Mouse (Mus musculus) cerebellum, adult 11 months (tissue): Measurements from ENCODE around the gene Apbb2.
A peak's percentile ranks its signal among the peaks of the same experiment; 100 is the strongest.

Experiments used
- DNase-seq: peaks from one replicate; pipeline ENCODE4 v3.0.0; 2022

The Apbb2 gene

DNA sequence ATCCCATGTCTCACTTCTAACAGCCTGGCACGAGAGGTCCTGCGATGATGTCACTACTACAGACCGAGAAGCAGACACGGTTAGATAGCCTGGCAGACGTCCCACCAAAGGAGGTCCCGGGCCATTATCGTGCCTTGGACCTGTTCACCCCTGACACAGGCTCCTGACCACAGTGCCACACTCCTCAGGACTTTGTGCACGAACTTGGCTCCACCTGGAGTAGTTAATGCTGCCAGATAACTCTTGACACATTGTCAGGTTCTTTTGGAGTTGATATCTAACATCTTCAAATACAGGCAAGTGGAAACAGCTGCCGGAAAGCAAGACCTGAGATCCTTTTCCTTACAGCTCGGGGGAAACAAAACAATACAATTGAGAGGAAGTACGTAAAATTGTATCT is 148.9 kb downstream of the Apbb2 start:
- no peak for DNase-seq

DNA sequence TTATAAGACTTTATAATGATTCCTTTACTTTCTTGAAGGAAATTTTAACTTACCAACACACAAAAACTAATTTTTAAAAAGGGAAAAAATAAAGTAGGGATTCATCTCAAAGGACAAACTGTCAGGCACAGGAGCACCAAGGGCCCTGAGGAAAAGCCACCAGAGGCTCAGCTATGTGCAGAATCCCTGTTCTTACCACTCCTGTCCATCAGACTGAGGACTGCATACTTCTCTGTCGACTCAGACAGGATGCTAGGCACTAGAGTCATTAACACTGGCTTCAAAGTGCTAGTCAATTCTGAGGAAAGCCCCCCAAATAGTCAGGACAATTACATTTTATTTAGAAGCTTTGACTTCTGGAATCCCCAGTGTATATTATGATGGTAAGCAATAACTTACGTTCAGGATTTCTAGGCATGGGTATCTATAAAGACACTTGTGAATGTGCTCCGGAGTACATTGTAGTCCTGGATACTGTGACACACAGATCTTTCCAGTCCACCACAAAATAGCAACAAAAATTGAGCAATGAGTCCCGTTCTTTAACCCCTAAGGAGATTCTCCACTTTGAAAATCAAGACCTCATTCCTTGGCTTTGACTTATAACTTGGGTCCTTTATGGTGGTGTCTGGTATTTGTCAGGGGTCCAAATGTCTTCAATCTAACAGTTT is 150.1 kb downstream of the Apbb2 start:
- no peak for DNase-seq

DNA sequence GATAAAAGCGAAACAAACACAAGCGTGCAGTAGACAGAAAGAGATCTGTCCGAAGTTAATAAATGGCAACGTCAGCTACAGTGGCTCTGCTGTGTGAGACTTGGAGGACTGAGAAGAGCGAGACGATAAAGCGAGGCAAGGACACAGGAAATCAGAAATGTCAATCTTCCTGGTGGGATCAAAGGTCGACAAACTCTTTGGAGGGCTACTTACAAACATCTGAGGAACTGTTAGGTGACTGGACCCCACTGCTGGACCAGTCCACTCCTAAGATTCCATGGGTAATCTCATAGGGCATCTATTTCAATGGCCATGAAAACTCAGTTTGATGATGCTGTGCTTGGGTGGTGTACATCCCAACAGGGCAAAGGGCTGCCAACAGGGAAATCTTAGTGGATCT is 155.9 kb downstream of the Apbb2 start:
- DNase-seq, result no peak

DNA sequence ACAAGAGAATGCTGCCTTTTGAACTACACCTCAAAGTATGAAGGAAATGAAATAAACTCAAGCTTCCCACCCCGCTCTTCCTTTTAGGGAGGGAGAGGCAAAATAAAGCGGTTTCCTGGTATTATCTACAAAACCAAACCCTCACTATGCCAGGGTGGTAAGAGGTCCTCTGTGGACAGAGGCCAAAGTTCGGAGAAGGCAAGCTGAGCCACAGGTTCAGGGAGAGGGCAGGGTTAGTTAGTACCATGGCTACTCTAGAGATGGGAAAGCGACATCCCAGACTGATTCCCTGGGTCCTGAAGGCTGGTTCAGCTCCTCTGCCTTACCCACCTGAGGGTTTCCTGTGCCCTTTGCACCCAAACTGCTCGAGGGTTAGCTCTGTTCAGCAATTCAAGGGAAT is 159.7 kb downstream of the Apbb2 start:
- DNase-seq, result no peak

DNA sequence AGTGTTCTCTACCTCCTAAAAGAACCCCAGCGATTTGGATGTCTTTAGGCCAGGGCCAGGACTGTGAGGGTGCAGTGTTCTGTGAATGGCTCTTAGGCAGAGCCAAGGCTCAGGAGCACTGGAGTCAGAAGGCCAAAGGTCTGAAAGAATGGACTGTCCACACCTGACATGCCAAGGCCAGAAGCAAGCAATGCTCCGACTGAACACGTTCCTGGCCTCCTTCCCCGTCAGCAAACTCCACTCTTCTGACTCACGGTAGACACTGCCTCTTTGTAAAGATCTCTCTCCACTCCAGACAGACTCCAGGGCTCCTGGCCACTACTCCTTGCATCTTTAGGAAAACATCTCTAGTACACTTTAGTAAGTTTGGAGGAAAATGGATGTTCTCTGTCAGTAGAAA is 163.3 kb downstream of the Apbb2 start:
- DNase-seq, result no peak

DNA sequence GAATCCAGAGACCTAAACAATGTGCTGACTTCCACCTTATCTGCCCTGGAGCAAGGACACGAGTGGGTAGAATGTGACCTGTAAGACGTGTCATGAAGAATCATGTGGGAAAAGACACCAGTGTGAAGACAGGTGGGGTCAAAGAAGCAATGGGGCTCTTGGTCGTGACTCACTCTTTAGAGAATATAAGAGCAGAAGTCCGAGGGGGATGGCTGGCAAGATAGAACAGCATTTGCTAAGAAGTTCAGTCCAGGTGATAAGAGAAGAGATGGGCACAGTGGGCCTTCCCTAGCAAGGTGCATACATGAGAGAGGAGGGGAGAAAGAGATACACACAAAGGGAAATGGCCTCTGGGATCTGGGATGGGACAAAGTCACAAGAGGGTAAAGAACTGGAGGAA is 163.8 kb downstream of the Apbb2 start:
- no peak for DNase-seq

DNA sequence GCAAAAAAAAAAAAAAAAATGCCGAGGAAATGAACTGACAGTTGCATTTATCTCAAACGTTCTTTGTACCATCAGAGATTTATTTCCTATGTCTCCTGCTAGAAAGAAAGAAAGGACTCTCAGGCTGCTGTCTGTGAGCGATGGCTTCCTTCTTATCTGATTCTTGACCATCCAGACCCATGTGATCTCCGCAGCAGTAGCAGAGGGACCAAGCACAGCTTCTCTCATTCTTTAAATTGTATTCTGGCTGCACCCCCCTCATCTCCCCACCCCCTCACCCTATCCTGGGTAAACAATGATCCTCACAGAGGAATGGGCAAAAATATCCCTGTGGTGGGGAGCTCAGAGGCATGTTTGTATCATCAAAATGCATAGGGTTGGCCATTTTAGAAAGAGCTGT is 165.5 kb downstream of the Apbb2 start:
- no peak for DNase-seq

DNA sequence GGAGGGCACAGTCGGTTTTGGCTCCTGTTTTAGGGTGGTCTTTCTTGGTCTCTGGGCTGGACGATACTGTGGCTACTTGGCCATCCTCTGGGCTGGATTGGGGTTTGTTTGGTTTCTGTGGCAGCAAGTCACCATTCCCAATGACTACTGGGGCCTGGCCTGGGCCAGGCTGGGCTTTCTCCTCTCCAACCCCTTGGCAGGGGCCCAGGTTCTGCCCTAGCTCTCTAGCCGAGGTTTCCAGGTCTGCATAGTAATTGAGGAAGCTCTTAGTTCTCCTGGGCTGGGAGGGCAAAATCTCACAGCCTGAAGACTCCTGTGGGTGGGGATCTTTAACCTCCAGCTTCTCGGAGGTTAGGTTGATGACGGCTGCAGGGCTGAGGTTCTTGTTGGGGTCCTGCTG is 167.0 kb downstream of the Apbb2 start:
- no peak for DNase-seq

DNA sequence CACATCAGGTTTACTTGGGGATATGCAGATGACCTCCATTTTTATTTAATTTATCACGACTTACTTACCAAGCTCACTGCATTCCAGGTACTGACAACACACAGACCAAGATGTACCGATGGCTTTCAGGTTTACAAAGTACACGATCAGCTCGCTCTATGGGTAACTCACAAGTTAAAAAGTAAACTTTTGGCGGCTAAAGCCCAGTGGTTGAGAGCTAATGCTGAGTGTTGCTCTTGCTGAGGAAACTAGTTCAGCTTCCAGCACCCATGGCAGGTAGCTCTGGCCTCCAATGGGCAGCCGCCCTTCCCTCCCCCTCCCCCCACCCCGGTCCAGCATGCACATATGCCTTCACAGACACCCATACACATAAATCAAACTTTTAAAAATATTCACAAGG is 173.1 kb downstream of the Apbb2 start:
- no peak for DNase-seq

DNA sequence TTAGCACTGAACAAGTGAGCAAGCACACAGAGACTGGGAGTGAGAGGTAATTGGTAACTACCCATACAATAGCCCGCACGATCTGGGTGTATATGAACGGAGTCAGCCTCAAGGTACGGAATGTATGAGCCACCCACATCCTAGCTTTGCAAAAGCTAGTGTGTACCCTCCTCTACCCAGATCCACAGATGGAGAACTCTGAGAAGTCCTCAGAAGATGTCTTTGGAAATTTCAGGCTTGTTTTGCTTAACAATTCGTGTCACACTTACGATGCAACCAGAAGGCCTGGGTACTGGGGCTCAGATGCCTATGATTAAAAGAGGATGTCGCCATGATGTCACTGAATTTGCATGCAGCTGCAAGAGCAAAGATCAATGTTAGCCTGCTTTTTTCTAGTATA is 176.3 kb downstream of the Apbb2 start:
- no peak for DNase-seq

DNA sequence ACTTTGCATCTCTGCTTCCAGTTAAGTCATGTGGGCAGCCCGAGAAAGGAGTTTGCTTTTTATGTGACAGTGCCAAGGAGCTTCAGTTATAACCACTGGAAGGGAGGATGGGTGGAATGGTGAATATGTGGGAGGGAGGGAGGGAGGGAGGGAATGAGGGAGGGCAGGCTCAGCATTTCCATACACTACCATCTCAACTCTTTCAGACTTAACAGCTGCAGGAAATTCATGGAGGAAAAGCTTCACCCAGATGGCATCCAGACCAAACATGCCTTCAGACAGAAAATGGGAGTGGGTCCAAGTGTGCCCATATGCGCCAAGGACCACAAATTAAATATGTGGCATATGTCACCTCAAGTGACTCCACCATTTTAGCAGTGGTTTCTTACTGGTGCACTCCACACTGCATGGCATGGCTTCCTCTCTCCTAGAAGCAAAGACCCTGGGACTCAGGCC is 181.8 kb downstream of the Apbb2 start:
- DNase-seq, result no peak

DNA sequence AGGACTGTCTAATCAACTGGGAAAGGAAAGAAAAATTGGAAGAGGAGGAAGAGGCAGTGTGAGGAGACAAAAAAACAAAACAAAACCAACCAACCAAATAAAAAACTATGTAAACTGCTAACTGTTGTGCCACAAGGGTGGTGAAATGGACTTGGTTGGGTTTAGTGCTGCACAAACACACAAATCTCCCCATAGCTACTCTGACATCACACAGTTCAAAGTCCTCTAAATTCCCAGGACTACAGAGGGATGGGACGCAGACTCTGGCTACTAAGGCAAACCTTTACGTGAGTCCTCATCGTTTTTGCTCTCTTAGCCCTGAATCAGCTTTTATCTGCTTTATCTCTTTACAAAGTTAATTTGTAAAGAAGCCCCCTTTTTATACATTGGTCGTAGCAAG is 183.4 kb downstream of the Apbb2 start:
- no peak for DNase-seq

DNA sequence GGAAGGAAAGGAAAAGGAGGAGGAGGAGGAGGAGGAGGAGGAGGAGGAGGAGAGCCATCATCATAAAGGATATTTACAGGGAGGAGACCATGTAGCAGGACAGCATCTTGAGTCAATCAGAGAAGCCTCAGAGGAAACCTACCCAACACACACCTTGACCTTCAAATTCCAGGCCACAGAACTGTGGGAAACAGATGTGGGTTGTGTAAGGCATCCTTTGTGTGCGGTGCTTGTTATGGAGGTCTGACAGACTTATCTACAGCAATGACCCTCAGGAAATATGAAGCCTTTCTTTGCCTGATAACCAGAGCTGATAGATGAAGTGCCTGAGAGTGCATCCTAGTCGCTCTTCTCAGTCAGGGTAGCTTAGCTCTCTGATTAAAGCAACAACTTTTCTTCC is 189.5 kb downstream of the Apbb2 start:
- DNase-seq, result no peak

DNA sequence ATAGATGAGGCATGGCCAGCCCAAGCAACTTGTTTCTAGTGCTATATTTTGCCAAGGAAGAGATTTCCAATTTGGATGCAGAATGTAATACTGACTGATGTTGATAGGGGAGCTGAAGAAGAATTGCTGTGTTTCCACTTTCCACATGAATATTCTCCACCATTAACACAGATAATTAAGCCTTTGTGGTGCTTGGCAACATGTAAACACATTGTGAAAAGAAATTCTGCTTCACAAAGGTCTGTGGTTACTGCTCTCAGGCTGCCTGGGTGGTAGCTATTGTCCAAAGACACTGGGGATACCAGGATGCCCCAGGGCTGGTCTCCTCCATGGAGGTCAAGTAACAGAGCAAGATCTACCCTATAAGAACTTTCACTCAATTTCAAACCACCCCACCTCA is 190.5 kb downstream of the Apbb2 start:
- no peak for DNase-seq

DNA sequence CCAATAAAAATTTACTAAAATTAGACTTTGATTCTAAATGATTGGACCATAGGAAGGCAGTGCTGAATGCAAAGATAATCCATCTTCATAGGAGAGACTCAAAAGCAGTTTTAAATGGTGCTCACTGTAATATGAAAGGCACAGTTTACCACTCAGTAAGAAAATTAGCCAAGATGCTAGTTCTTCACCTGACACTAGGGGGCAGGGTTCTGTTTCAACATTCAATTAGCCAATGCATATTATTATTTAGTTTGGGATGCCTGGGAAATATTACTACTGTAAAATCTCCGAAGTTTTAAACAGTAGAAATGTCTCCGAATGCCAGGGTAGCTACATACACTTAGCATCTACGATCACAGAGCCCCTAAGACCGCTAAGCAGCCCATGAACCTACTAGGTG is 194.7 kb downstream of the Apbb2 start:
- peak; percentile 27 for DNase-seq

DNA sequence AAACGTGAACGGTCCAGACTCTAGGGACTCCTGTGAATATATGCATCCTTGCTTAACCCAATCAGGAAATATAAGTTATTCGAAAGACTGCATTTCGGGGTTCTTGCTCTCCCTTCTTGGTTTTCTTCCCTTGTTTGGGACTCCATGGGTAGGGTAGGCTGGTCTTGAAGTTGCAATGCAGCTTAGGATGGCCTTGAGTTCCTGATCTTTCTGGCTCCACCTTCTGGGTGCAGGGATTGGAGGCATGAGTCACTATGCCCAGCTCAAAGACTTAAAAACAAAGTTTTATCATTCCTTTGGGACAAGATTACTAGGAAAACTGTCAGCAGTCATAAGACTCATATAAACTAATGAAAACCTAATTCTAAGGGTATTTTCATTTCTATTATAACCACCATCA is 195.1 kb downstream of the Apbb2 start:
- DNase-seq, result no peak

DNA sequence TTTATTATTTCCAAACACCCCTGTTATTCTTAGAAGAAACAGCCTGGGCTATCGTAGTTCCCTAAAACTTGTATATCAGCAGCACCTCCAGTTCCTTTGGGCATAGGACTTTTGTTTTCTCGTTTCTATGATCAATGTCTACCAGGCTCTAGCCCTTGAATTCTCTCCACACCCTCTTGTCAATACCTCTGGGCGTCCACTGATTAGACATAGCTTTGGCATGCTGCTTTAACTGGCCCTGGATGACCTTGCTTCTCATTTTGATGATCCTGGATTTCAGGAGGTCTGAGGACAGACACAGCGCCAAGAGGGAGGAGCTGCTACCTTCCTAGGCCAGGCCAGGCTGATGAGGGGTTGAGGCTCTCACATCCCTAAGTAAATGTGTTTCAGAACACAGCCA is 196.6 kb downstream of the Apbb2 start:
- no peak for DNase-seq

DNA sequence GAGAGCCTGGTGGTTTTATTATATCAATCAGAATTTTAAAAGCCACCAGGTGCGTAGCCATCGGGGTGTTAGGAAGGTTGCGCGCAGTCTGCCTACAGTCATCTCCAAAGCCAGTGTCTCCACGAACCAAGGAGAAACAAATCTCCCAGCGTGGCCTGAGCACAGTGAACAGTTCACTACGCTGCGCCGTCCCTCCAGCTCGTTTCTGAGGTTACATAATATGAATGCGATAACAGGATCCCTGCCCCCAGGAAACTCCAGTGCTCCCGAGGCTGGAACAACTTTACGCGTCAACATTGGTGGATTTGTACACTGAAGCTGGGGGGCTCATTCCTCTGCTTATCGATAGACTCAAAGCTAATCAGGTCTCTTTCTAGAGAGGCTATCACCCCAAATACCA is 197.4 kb downstream of the Apbb2 start:
- DNase-seq, result no peak

DNA sequence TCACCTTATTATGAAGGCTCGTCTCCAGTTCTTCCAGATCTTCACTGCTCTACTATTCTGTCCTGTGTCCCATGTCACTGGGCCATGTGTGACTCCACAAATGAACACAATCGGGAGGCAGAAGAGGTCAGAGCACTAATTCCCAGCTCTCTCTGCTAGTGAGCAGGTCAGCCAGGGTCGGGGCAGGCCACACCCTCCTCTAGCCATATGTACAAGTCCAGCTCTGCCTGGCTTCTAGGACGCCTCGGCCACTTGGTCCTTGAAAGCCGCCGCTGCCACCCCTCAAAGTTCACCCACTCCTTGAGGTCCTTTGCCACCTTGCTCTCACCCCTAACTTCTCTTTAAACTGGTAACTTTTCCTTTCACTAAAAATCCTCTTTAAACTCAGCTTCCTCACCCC is 198.6 kb downstream of the Apbb2 start:
- DNase-seq, result no peak

DNA sequence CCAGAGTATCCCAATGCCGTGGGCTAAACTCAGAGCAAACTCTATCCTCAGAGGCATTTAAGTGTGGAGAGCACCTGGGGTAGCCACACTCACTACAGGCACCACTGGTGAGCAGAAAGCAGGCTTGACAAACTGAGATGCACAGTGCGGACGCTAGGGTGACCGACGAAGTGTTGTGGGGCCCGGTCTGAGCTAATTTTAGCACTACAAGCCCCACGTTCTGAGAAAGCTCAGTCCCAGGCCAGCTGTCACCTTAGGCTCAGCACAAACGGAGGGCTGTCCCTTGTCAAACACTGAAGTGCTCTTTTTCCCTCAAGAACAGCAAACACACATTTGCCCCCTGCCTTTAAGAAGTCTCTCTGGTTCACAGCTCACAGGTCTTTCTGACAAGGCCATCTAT is 201.3 kb downstream of the Apbb2 start:
- no peak for DNase-seq

DNA sequence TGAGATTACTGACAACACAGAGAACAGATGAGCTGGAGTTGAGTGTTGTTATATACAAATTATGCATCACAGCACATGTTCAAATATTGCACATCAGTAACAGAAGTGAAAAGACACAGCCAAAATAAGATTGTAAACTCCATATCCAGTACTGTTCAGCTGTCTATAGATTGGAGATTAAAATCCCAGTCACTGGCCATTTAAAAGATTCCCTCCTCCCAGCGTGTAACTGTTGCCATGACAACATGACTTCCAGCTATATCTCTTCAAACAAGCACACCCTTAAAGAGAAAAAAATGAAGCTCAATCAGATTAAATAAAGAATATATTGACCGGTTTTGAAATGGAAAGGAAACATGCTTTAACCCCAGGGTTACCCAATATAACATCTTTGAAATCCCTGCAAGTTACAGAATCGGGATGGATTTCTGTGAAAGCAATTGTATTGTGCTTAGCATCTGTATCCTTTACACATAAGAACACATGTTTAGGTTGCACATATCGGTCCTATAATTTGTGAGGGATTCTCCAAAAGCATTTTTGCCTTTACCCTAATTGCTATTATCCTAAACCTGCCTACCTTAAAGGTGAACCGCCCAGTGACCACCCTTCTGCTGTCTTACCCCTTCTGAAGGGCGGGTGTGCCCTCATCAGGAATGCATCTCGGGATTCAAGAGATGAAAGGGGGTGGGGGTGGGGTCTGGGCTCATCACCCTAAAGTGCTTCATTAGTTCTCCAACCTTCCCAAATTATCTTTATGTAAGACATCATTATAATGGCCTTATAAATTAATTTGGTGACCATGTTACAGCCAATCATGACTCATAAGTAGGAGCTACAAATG is 202.7 kb downstream of the Apbb2 start:
- DNase-seq, result no peak

DNA sequence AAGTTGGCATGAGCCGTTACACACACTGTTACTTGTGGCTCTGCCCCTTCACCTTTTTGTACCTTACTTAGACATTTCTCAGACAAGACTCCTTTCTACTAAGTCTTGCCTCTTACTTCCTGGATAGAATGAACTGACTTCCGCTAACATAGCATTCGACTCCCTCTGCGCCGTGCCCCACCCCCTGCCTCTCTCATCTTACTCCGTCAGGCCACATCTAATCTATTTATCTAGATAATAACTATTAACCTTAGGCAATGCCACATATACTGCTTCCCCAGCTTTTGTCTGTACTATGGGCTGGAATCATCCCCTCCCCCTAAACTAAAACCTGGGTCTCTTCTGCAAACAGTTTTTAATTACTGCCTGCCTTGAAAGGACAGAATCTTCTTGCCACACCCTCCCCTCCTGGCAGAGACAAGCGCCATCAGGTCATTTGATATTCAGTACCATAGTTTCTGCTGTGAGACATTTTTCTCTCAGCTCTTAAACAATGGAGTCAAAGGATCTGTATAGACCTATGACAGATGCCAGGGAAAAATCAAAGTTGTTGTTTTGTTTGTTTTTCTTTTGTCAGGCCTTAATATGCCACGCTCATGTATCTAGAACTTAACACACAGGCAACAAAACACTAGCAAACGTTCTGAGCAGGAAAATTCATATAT is 203.4 kb downstream of the Apbb2 start:
- DNase-seq, result no peak

DNA sequence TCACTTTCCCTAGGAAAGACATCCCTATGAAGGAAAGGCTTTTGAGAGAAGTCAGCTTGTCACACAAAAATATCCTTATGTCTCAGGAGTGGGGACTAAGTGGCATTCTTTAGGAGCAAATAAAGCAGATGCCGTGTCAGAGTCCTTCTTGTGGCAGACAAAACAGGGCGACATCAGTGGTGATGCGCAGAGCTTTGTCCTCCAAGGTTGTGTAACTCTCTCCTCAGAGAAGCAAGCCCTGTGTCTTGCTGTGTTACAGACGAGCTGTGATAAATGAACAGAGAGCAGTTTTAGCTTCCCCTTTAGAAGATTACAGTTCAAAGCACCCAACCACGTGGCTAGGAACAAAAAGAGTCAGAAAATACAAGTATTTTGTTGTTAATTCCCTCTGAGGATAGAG is 205.2 kb downstream of the Apbb2 start:
- no peak for DNase-seq

DNA sequence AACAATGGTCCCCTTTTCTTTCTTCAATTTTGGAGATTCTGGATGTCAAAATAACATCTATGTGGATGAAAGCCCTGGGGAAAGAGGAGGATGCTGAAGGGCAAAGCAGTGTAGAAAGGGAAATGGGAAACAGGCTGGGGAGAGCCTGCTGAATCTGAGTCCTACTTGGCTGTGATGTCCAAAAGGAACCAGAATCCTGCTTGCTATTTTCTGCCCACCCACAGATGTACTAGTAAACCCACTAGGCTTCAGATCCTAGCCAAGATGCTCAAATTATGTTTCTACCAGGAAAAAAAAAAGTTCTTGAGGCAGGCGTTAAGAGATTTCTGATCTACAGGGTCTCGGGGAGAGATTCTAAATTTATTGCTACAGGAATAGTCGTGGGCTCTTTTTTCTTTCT is 205.8 kb downstream of the Apbb2 start:
- no peak for DNase-seq
